Mouse (Mus musculus): ENCODE measurements at regions not wholly inside any gene's neighbourhood (a gene's known extent, or its start where the extent isn't known, plus 50 kb on each side); places are given as distances from the start of the nearest gene placed in this dataset.

GRCm38 (mm10) chr8:82462841-82463240 lies 59.8 kb upstream of the Il15 start:
- no peak for DNase-seq (ENCODE audit: extremely low read depth)
- Histone ChIP-seq H3K27ac (ENCODE audit: insufficient read depth, low read depth) (no peak overlapping the region), H3K27me3 (replicated peaks) (no peaks in the 10 kb centered on the region), H3K9me3 (replicated peaks; ENCODE audit: low read length) (no peaks in the 10 kb centered on the region), H3K79me2 (replicated peaks; ENCODE audit: control insufficient read depth, extremely low read depth, insufficient read depth, poor library complexity, severe bottlenecking) (no peaks in the 10 kb centered on the region), H3K36me3 (replicated peaks in 1 of 2; ENCODE audit: control insufficient read depth in 1 of 2, insufficient read depth in 1 of 2, low read length in 1 of 2) (no peaks in the 10 kb centered on the region), H3K4me2 (ENCODE audit: insufficient read depth, low read depth, poor library complexity, severe bottlenecking) (no peak overlapping the region), H3K9ac (ENCODE audit: insufficient read depth, low read depth) (no peak overlapping the region), H3K4me1 (ENCODE audit: control insufficient read depth in 1 of 2, insufficient read depth in 2 of 2) (peaks cover 0 to 5% of the 10 kb centered on the region in 2 experiments; a peak in 1 of 4 replicates), H3K4me3 (replicated peaks in 1 of 3; ENCODE audit: low read depth in 2 of 3, low read length in 2 of 3, poor library complexity in 1 of 3) (no peak overlapping the region)
- in situ Hi-C loops (cut with MboI; ENCODE audit: low pct_ligation_motif_present, low pct_unique_long_range_greater_than_20kb, low sequenced_read_pairs): no loop called here
- dilution Hi-C loops (cut with MboI; ENCODE audit: extremely low pct_ligation_motif_present, extremely low pct_unique_long_range_greater_than_20kb, low sequenced_read_pairs): no loop called here
- no peak for TF ChIP-seq ETS1 (conservative IDR thresholded peaks at IDR 0.05; ENCODE audit: low read depth, low read length)
- no peak for TF ChIP-seq USF1 (IDR thresholded peaks at IDR 0.05; ENCODE audit: low read depth, low read length)
- TF ChIP-seq ELF1 (IDR thresholded peaks at IDR 0.05; ENCODE audit: low read depth, low read length): no peak
- TF ChIP-seq BHLHE40 (IDR thresholded peaks at IDR 0.05; ENCODE audit: low read depth, low read length): no peak
- TF ChIP-seq MAFK (IDR thresholded peaks at IDR 0.05; ENCODE audit: insufficient replicate concordance, low read length): no peak
- TF ChIP-seq POLR2AphosphoS2 (IDR thresholded peaks at IDR 0.05; ENCODE audit: low read depth, low read length): no peak
- no peak for TF ChIP-seq RCOR1 (conservative IDR thresholded peaks at IDR 0.05; ENCODE audit: low read depth, low read length)
- no peak for TF ChIP-seq JUND (conservative IDR thresholded peaks at IDR 0.05; ENCODE audit: low read depth, low read length)
- TF ChIP-seq CTCF (conservative IDR thresholded peaks at IDR 0.05 in 1 of 2, IDR thresholded peaks at IDR 0.05 in 1 of 2; ENCODE audit: low read depth in 2 of 2, low read length in 2 of 2): no peak
- TF ChIP-seq MXI1 (IDR thresholded peaks at IDR 0.05; ENCODE audit: low read depth, low read length): no peak
- no peak for TF ChIP-seq ZMIZ1 (IDR thresholded peaks at IDR 0.05; ENCODE audit: low read depth, low read length)
- no peak for TF ChIP-seq MAX (IDR thresholded peaks at IDR 0.05; ENCODE audit: low read length)

- H3K4me3 ChIP-seq (replicated peaks in 1 of 3; ENCODE audit: low read depth in 2 of 3, low read length in 2 of 3, poor library complexity in 1 of 3): no peak overlapping the region
- no peaks in the 10 kb centered on the region for H3K36me3 ChIP-seq (replicated peaks in 1 of 2; ENCODE audit: control insufficient read depth in 1 of 2, insufficient read depth in 1 of 2, low read length in 1 of 2)
- no peak overlapping the region for H3K4me2 ChIP-seq (ENCODE audit: insufficient read depth, low read depth, poor library complexity, severe bottlenecking)
- no peaks in the 10 kb centered on the region for H3K27me3 ChIP-seq (replicated peaks)
- in situ Hi-C loops (cut with MboI; ENCODE audit: low pct_ligation_motif_present, low pct_unique_long_range_greater_than_20kb, low sequenced_read_pairs): no loop called here
- no peak overlapping the region for H3K9ac ChIP-seq (ENCODE audit: insufficient read depth, low read depth)
- no peak overlapping the region for H3K27ac ChIP-seq (ENCODE audit: insufficient read depth, low read depth)
- no peaks in the 10 kb centered on the region for H3K79me2 ChIP-seq (replicated peaks; ENCODE audit: control insufficient read depth, extremely low read depth, insufficient read depth, poor library complexity, severe bottlenecking)
- no peaks in the 10 kb centered on the region for H3K9me3 ChIP-seq (replicated peaks; ENCODE audit: low read length)
- TF ChIP-seq CHD2 (IDR thresholded peaks at IDR 0.05; ENCODE audit: low read length): no peak
- TF ChIP-seq E2F4 (IDR thresholded peaks at IDR 0.05; ENCODE audit: insufficient replicate concordance, low read depth, low read length): no peak
- TF ChIP-seq CTCF (conservative IDR thresholded peaks at IDR 0.05 in 1 of 2, IDR thresholded peaks at IDR 0.05 in 1 of 2; ENCODE audit: low read depth in 2 of 2, low read length in 2 of 2): no peak
- TF ChIP-seq CHD1 (IDR thresholded peaks at IDR 0.05; ENCODE audit: low read depth, low read length): no peak
- no peak for TF ChIP-seq NRF1 (IDR thresholded peaks at IDR 0.05; ENCODE audit: low read depth, low read length)
- no peak for TF ChIP-seq IRF4 (IDR thresholded peaks at IDR 0.05; ENCODE audit: low read depth, low read length)
- TF ChIP-seq MAFK (IDR thresholded peaks at IDR 0.05; ENCODE audit: insufficient replicate concordance, low read length): no peak
- no peak for TF ChIP-seq NELFE (IDR thresholded peaks at IDR 0.05; ENCODE audit: low read depth, low read length)
- TF ChIP-seq UBTF (IDR thresholded peaks at IDR 0.05; ENCODE audit: low read depth, low read length): no peak
- TF ChIP-seq ZC3H11A (IDR thresholded peaks at IDR 0.05; ENCODE audit: low read depth, low read length): no peak
- no peak for TF ChIP-seq POLR2A (IDR thresholded peaks at IDR 0.05; ENCODE audit: low read depth, low read length)
- no peak for DNase-seq (ENCODE audit: extremely low read depth)
- dilution Hi-C loops (cut with MboI; ENCODE audit: extremely low pct_ligation_motif_present, extremely low pct_unique_long_range_greater_than_20kb, low sequenced_read_pairs): no loop called here
- peaks cover 0 to 5% of the 10 kb centered on the region in 2 experiments; a peak in 1 of 4 replicates for H3K4me1 ChIP-seq (ENCODE audit: control insufficient read depth in 1 of 2, insufficient read depth in 2 of 2)
Observed at GRCm38 (mm10) chr8:82459007-82459406, 56.0 kb upstream of the Il15 start.
